Mouse (Mus musculus): ENCODE data around the gene E130309D02Rik. TPM values are rescaled to one million over a fixed set of nuclear protein-coding genes. Genes with fewer than 3 reads are reported as not detected.

E130309D02Rik gene
- polyA plus RNA-seq, 1 experiment = not detected

GRCm38 (mm10) chr5:143252791-143253185 lies 62.4 kb downstream of the E130309D02Rik start:
- WGBS = 90% methylated on average over 18 of the region's 18 CpGs

DNA sequence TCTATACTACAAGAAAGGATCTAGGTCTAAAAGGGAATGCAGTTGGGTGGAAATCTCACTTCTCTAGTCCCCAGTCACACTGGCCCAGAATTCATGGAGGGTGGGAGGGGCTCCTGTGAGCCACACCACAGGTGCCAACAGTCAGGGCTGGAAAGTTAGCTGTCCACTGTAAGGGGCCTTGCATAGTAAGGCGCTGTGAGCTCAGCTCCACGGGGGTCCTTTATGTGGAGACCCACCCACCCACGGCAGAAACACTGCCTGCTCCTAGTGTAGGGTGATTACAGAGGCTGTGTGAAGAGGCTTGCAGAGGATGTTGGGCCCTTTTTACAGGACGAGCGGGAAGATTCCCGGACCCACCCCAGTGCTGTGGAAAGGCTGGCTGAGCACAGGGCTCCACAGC lies 63.1 kb downstream of the E130309D02Rik start:
- WGBS = 62% methylated on average over 6 of the region's 6 CpGs
- Histone ChIP-seq H3K27ac (ENCODE audit: insufficient read depth, low read depth, low read length) (no peak overlapping the region), H3K4me3 (ENCODE audit: insufficient read depth, low read depth, low read length) (no peak overlapping the region), H3K4me1 (ENCODE audit: control insufficient read depth, insufficient read depth, low read length) (no peaks in the 10 kb centered on the region)
- no peak for TF ChIP-seq POLR2A (IDR thresholded peaks at IDR 0.05; ENCODE audit: insufficient read depth, low read depth, low read length)
- no peak for TF ChIP-seq CTCF (IDR thresholded peaks at IDR 0.05; ENCODE audit: insufficient read depth, low read depth, low read length)

More at GRCm38 (mm10) chr5:143252791-143253185, 62.4 kb downstream of the E130309D02Rik start:
- TF ChIP-seq POLR2A (IDR thresholded peaks at IDR 0.05; ENCODE audit: insufficient read depth, low read depth, low read length) (no peak), CTCF (IDR thresholded peaks at IDR 0.05; ENCODE audit: insufficient read depth, low read depth, low read length) (no peak)
- Histone ChIP-seq H3K4me1 (ENCODE audit: control insufficient read depth, insufficient read depth, low read length) (no peaks in the 10 kb centered on the region), H3K27ac (ENCODE audit: insufficient read depth, low read depth, low read length) (no peak overlapping the region), H3K4me3 (ENCODE audit: insufficient read depth, low read depth, low read length) (no peak overlapping the region)

Other genes starting within 250 kb of the E130309D02Rik start
- gene Rnf216, start 202.4 kb downstream of the E130309D02Rik start, polyA plus RNA-seq (2012; ENCODE audit: insufficient read depth, insufficient read length, low replicate concordance, missing spikeins) = not detected in 2 replicates
- gene Olfr718-ps1, start 167.8 kb downstream of the E130309D02Rik start, polyA plus RNA-seq (2012; ENCODE audit: insufficient read depth, insufficient read length, low replicate concordance, missing spikeins) = not detected in 2 replicates
- gene Rbak, start 134.6 kb downstream of the E130309D02Rik start, polyA plus RNA-seq (2012; ENCODE audit: insufficient read depth, insufficient read length, low replicate concordance, missing spikeins) = not detected in 2 replicates
- gene Spdye4b, start 134.3 kb downstream of the E130309D02Rik start, polyA plus RNA-seq (2012; ENCODE audit: insufficient read depth, insufficient read length, low replicate concordance, missing spikeins) = not detected in 2 replicates
- not detected in 2 replicates for gene Spdye4a, start 88.5 kb downstream of the E130309D02Rik start, polyA plus RNA-seq (2012; ENCODE audit: insufficient read depth, insufficient read length, low replicate concordance, missing spikeins)
- gene Zfp12, start 80.2 kb downstream of the E130309D02Rik start, polyA plus RNA-seq (2012; ENCODE audit: insufficient read depth, insufficient read length, low replicate concordance, missing spikeins) = not detected in 2 replicates
- not detected in 2 replicates for gene Zfp316, start 45.3 kb downstream of the E130309D02Rik start, polyA plus RNA-seq (2012; ENCODE audit: insufficient read depth, insufficient read length, low replicate concordance, missing spikeins)
- not detected in 2 replicates for gene Zfp853, start 21.7 kb downstream of the E130309D02Rik start, polyA plus RNA-seq (2012; ENCODE audit: insufficient read depth, insufficient read length, low replicate concordance, missing spikeins)
- gene Zdhhc4, start 13.9 kb upstream of the E130309D02Rik start, polyA plus RNA-seq (2012; ENCODE audit: insufficient read depth, insufficient read length, low replicate concordance, missing spikeins) = not detected in 2 replicates
- gene Grid2ip, start 42.0 kb upstream of the E130309D02Rik start, polyA plus RNA-seq (2012; ENCODE audit: insufficient read depth, insufficient read length, low replicate concordance, missing spikeins) = not detected in 2 replicates
- gene Kdelr2, start 88.5 kb upstream of the E130309D02Rik start, polyA plus RNA-seq (2012; ENCODE audit: insufficient read depth, insufficient read length, low replicate concordance, missing spikeins) = not detected in 2 replicates
- not detected in 2 replicates for gene Daglb, start 149.2 kb upstream of the E130309D02Rik start, polyA plus RNA-seq (2012; ENCODE audit: insufficient read depth, insufficient read length, low replicate concordance, missing spikeins)
- 73.1 TPM in 1 of 2 replicates, not detected in the other for gene Rac1, start 212.7 kb upstream of the E130309D02Rik start, polyA plus RNA-seq (2012; ENCODE audit: insufficient read depth, insufficient read length, low replicate concordance, missing spikeins)